Mouse (Mus musculus) adrenal gland, adult 18-20 months (tissue): ENCODE measurements around the gene Dll1. TPM values are rescaled to one million over a fixed set of nuclear protein-coding genes. Genes with fewer than 3 reads are reported as not detected.

Experiments used
- DNase-seq, 2 experiments: peaks; one replicate each; pipeline ENCODE4 v3.0.0; 2021 to 2022; ENCODE audit warnings: low spot score in 2 of 2
- total RNA-seq, 2 experiments: library from RNA; stranded (reverse); gene quantifications; 1 replicate in 1 of 2; 2 replicates in 1 of 2; pipeline ENCODE4 v1.2.3; 2021

Dll1 gene
- total RNA-seq, 2 experiments from 2014 or later = 4.1 to 7.0 TPM

GRCm38 (mm10) chr17:15337906-15338305 lies 38.8 kb downstream of the Dll1 start:
- no peak for DNase-seq

GRCm38 (mm10) chr17:15329740-15330318 lies 46.8 kb downstream of the Dll1 start:
- no peak for DNase-seq

GRCm38 (mm10) chr17:15327106-15327505 lies 49.6 kb downstream of the Dll1 start:
- no peak for DNase-seq

GRCm38 (mm10) chr17:15325976-15326842 lies 50.5 kb downstream of the Dll1 start:
- DNase-seq = no peak

- DNase-seq = no peak
Observed at GRCm38 (mm10) chr17:15323191-15323834, 53.4 kb downstream of the Dll1 start.

Other genes with a start within 250 kb of the Dll1 start
- gene Fam120b, start 19.3 kb upstream of the Dll1 start, total RNA-seq = 10 to 100 TPM; 19.9 to 22.1 TPM
- gene Psmb1, start 122.9 kb upstream of the Dll1 start, total RNA-seq = 100 to 1,000 TPM; 166 to 169 TPM
- gene Tbp, start 123.0 kb upstream of the Dll1 start, total RNA-seq = 10 to 100 TPM; 24.2 to 31.8 TPM
- 10 to 100 TPM; 29.3 to 37.7 TPM for gene Pdcd2, start 150.4 kb upstream of the Dll1 start, total RNA-seq
- gene Prdm9, start 187.5 kb upstream of the Dll1 start, total RNA-seq = 1 to 10 TPM; 3.7 to 4.1 TPM